Mouse (Mus musculus): ENCODE data around the gene Arhgef28. TPM values are rescaled to one million over a fixed set of nuclear protein-coding genes. Genes with fewer than 3 reads are reported as not detected.
"Not testable (repeated sequence)": the region's sequence is repeated elsewhere in the genome, so short reads cannot be mapped to it uniquely, and the experiment has no call there.

Arhgef28 gene
- total and polyA plus RNA-seq, 2 experiments from 2014 or later: 33.9 to 38.7 TPM

DNA sequence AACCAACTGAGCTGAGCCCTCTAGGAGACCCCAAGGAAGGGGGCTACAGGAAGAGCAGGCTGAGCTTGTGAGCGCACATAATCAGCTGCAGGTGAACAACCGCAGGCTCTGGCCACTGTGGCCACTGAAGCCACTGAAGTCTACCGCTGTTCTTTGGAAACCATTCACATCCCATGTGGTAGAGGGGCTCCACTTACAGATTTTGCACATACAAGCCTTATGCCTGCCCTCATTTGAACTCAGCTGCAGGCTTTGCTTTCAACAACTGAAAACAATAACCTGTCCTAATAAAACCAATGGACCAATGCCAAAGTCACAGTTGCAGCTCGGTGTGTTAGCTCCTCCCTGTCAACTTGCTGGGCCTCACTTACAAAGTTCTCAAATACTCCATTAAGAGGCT lies 126.6 kb downstream of the Arhgef28 start:
- WGBS: 69% methylated on average over 4 of the region's 4 CpGs
- TF ChIP-seq CTCF (IDR thresholded peaks at IDR 0.05; ENCODE audit: low read depth): no peak
- no peaks in the 10 kb centered on the region for H3K9me3 ChIP-seq (ENCODE audit: low read length)
- no peak overlapping the region for H3K27ac ChIP-seq (ENCODE audit: low read depth, low read length)
- H3K4me2 ChIP-seq (ENCODE audit: low read depth): no peak overlapping the region
- H3K4me3 ChIP-seq (ENCODE audit: low read depth, low read length): no peak overlapping the region
- H3K27me3 ChIP-seq (ENCODE audit: insufficient read depth, low read length): no peaks in the 10 kb centered on the region
- H3K4me1 ChIP-seq (ENCODE audit: insufficient read depth): no peaks in the 10 kb centered on the region
- H3K36me3 ChIP-seq (ENCODE audit: insufficient read depth): no peaks in the 10 kb centered on the region
- ATAC-seq: no peak
- no peak overlapping the region for H3K9ac ChIP-seq
- no peak for DNase-seq

DNA sequence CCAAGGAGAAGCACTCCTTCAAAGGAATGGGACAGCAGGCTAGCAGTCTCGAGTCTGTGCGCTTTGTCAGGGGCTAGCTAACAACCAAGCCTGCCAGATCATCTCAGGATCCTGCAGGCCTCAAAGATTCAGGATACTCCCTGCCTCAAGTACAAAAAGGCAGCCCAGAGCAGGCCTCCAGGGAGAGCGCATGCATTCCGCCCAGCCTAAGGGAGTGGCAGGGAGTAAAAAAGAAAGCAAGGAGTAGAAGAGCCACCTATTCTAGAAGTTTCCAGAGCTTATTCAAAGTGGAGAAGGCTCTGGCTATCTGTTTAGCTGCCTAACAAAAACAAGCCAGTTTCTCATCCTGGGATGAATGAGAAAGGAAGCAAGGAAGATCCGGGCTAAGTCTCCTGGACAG lies 128.0 kb downstream of the Arhgef28 start:
- H3K4me3 ChIP-seq (ENCODE audit: low read depth, low read length): no peak overlapping the region
- no peak for DNase-seq
- H3K4me1 ChIP-seq (ENCODE audit: insufficient read depth): no peaks in the 10 kb centered on the region
- H3K27ac ChIP-seq (ENCODE audit: low read depth, low read length): no peak overlapping the region
- ATAC-seq: no peak
- TF ChIP-seq CTCF (IDR thresholded peaks at IDR 0.05; ENCODE audit: low read depth): no peak
- H3K9ac ChIP-seq: no peak overlapping the region
- no peak overlapping the region for H3K4me2 ChIP-seq (ENCODE audit: low read depth)
- H3K9me3 ChIP-seq (ENCODE audit: low read length): no peaks in the 10 kb centered on the region
- H3K36me3 ChIP-seq (ENCODE audit: insufficient read depth): no peaks in the 10 kb centered on the region
- H3K27me3 ChIP-seq (ENCODE audit: insufficient read depth, low read length): no peaks in the 10 kb centered on the region
- WGBS: 87% methylated on average over 5 of the region's 5 CpGs

DNA sequence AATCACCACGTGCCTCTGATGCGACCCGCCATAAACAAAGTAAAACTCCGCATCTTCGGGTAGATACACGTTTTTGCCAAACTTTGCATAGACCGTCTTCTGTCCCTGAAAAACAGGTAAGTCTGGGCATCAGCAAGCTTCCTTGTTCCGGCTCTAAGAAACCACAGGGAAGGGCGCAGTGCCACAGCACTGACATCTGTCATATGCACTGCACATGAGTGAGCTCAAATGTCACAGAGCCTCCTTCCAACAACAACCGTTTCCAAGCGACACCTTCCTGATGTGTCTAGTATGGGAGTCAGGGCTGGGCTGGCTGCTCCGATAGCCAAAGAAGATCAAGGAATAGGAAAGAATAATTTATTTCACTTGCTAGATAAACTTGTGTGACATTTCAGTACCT lies 129.0 kb downstream of the Arhgef28 start:
- H3K9me3 ChIP-seq (ENCODE audit: low read length): no peaks in the 10 kb centered on the region
- H3K4me2 ChIP-seq (ENCODE audit: low read depth): no peak overlapping the region
- TF ChIP-seq CTCF (IDR thresholded peaks at IDR 0.05; ENCODE audit: low read depth): no peak
- ATAC-seq: no peak
- DNase-seq: no peak
- H3K27me3 ChIP-seq (ENCODE audit: insufficient read depth, low read length): no peaks in the 10 kb centered on the region
- H3K4me1 ChIP-seq (ENCODE audit: insufficient read depth): no peaks in the 10 kb centered on the region
- WGBS: 94% methylated on average over 12 of the region's 12 CpGs
- H3K9ac ChIP-seq: no peak overlapping the region
- no peak overlapping the region for H3K27ac ChIP-seq (ENCODE audit: low read depth, low read length)
- no peaks in the 10 kb centered on the region for H3K36me3 ChIP-seq (ENCODE audit: insufficient read depth)
- H3K4me3 ChIP-seq (ENCODE audit: low read depth, low read length): no peak overlapping the region

DNA sequence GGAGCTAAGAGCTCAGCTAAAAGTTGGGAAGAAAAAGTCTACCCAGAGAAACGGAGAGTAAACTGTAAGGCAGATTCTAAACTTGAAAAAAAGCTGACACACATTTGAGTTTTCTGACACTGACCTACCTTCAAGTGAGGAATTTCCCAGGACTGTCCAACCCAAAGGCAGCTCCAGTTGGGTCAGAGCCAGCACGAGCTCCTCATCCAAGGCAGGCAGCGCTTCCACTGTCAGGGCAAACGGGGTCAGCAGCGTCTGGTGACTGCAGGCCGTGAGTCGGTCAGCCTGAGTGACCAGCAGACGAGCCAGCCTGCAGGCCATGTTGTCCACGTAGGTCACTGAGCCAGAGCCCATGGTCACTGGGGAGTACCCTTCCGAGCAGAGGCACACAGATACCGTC lies 131.4 kb downstream of the Arhgef28 start:
- Histone ChIP-seq H3K9ac (no peak overlapping the region), H3K27me3 (ENCODE audit: insufficient read depth, low read length) (no peaks in the 10 kb centered on the region), H3K4me1 (ENCODE audit: insufficient read depth) (no peaks in the 10 kb centered on the region), H3K27ac (ENCODE audit: low read depth, low read length) (no peak overlapping the region), H3K4me3 (ENCODE audit: low read depth, low read length) (no peak overlapping the region), H3K9me3 (ENCODE audit: low read length) (no peaks in the 10 kb centered on the region), H3K4me2 (ENCODE audit: low read depth) (no peak overlapping the region), H3K36me3 (ENCODE audit: insufficient read depth) (no peaks in the 10 kb centered on the region)
- no peak for ATAC-seq
- DNase-seq: no peak
- TF ChIP-seq CTCF (IDR thresholded peaks at IDR 0.05; ENCODE audit: low read depth): no peak
- 74% methylated on average over 11 of the region's 11 CpGs for WGBS

DNA sequence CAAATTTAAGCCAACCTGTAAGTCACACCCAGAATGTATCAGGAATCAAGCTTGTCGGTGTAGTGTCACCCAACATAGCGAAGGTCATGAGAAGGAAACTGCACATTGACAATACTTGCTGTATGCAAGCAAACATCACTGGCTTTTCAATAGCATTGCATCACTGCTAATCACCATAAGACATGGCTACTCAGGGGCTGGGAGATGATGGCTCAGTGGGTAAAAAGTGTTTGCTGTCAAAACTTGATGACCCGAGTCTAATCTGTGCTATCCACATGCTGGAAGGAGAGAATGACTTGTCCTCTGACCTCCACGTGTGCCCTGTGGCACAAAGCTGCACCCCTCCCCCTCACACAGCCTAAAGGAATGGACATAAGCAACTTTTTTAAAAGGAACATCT lies 133.0 kb downstream of the Arhgef28 start:
- Histone ChIP-seq H3K36me3 (ENCODE audit: insufficient read depth) (no peaks in the 10 kb centered on the region), H3K27me3 (ENCODE audit: insufficient read depth, low read length) (no peaks in the 10 kb centered on the region), H3K9ac (no peak overlapping the region), H3K27ac (ENCODE audit: low read depth, low read length) (no peak overlapping the region), H3K4me2 (ENCODE audit: low read depth) (no peak overlapping the region), H3K4me1 (ENCODE audit: insufficient read depth) (no peaks in the 10 kb centered on the region), H3K9me3 (ENCODE audit: low read length) (no peaks in the 10 kb centered on the region), H3K4me3 (ENCODE audit: low read depth, low read length) (no peak overlapping the region)
- no peak for TF ChIP-seq CTCF (IDR thresholded peaks at IDR 0.05; ENCODE audit: low read depth)
- ATAC-seq: no peak
- 84% methylated on average over 4 of the region's 4 CpGs for WGBS
- DNase-seq: no peak

DNA sequence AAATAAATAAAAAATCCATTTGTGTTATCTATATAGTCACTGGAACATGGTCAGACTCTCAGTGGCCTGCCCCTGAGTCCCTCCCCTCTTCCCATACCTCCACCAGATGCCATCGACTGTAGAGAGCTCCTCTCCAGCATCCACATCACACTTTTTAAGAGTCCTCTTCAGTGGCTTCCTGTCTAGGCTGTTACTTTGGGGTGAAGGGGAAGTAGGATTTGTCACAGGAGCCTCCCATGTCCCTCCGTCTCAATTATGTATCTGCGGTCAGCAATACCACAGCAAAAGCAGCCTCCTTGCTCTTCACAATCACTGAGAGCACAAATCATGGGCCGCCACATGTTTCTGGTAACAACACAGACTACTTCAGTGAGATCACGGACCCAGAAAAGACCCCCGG lies 135.8 kb downstream of the Arhgef28 start:
- H3K4me2 ChIP-seq (ENCODE audit: low read depth): no peak overlapping the region
- WGBS: 97% methylated on average over 6 of the region's 6 CpGs

DNA sequence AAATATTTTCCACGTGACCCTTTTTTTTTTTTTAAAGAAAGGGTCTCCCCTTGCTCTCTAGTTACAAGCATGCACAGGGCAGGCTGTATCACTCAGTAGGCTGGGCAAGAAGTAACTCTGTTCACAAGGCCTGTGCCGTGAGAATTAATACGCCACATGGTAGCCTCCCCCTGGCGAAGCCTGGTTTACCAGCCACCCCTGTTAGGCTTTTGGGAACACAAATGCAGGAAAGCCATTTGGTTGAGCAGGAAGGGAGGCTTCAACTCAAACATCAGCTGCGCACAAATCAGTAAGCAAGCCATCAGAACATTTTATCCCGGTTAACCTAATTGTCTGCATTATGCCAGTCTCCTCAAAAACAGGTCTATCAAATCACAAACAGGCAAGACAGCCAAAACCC lies 136.6 kb downstream of the Arhgef28 start:
- TF ChIP-seq CTCF (IDR thresholded peaks at IDR 0.05; ENCODE audit: low read depth): no peak

More for the DNA sequence above, 135.8 kb downstream of the Arhgef28 start:
- Histone ChIP-seq H3K9me3 (ENCODE audit: low read length) (no peaks in the 10 kb centered on the region), H3K4me1 (ENCODE audit: insufficient read depth) (no peaks in the 10 kb centered on the region), H3K27me3 (ENCODE audit: insufficient read depth, low read length) (no peaks in the 10 kb centered on the region), H3K27ac (ENCODE audit: low read depth, low read length) (no peak overlapping the region), H3K36me3 (ENCODE audit: insufficient read depth) (no peaks in the 10 kb centered on the region), H3K9ac (no peak overlapping the region), H3K4me3 (ENCODE audit: low read depth, low read length) (no peak overlapping the region)
- DNase-seq (no peak), ATAC-seq (no peak)
- no peak for TF ChIP-seq CTCF (IDR thresholded peaks at IDR 0.05; ENCODE audit: low read depth)

DNA sequence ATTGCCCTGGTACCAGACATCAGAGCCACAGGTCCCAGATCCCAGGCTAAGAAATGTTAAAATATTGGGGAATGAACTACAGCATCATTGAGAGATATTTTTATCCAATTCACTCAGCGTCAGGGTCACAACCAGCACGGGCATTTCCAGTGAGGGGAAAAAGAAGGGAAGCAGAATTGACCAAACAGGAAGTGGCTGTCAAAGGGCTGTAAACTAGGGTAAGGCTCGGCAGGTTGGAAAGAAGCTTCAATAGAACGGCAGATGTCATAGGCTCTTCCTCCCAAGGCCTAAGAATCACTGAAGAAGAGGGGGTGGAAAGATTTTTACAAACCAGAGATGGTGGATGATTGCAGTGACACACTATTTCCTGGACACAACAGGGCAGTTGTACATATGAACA lies 143.4 kb downstream of the Arhgef28 start:
- WGBS: 86% methylated on average over 4 of the region's 4 CpGs
- Histone ChIP-seq H3K27ac (ENCODE audit: low read depth, low read length) (no peak overlapping the region), H3K36me3 (ENCODE audit: insufficient read depth) (no peaks in the 10 kb centered on the region), H3K9me3 (ENCODE audit: low read length) (no peaks in the 10 kb centered on the region), H3K4me2 (ENCODE audit: low read depth) (no peak overlapping the region), H3K9ac (no peak overlapping the region), H3K4me3 (ENCODE audit: low read depth, low read length) (no peak overlapping the region), H3K27me3 (ENCODE audit: insufficient read depth, low read length) (no peaks in the 10 kb centered on the region), H3K4me1 (ENCODE audit: insufficient read depth) (no peaks in the 10 kb centered on the region)
- ATAC-seq: no peak
- no peak for TF ChIP-seq CTCF (IDR thresholded peaks at IDR 0.05; ENCODE audit: low read depth)
- DNase-seq: no peak

More for the DNA sequence above, 136.6 kb downstream of the Arhgef28 start:
- H3K9ac ChIP-seq: no peak overlapping the region
- WGBS: 94% methylated on average over 6 of the region's 6 CpGs
- no peaks in the 10 kb centered on the region for H3K4me1 ChIP-seq (ENCODE audit: insufficient read depth)
- H3K4me3 ChIP-seq (ENCODE audit: low read depth, low read length): no peak overlapping the region
- ATAC-seq (no peak), DNase-seq (no peak)
- no peak overlapping the region for H3K4me2 ChIP-seq (ENCODE audit: low read depth)
- H3K9me3 ChIP-seq (ENCODE audit: low read length): no peaks in the 10 kb centered on the region
- H3K27ac ChIP-seq (ENCODE audit: low read depth, low read length): no peak overlapping the region
- no peaks in the 10 kb centered on the region for H3K27me3 ChIP-seq (ENCODE audit: insufficient read depth, low read length)
- H3K36me3 ChIP-seq (ENCODE audit: insufficient read depth): no peaks in the 10 kb centered on the region

DNA sequence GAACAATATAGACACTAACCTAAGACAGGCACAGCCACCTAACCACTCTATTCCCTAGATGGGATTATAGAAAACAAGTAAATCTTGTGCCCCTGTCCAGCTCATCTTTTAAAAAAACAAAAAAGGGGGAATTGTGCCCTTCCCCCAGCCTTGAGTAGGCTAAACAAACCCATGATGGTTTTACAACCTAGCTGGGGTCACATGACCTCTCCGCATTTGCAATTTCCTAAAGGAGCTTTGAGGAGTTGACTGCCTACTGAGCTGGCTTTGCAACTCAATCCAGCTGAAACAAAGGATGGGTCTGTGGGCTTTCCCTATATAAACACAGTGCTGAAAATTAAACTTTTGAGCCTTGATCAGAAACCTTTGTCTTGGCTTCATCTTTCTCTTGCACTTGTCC lies 146.1 kb downstream of the Arhgef28 start:
- H3K4me3 ChIP-seq (ENCODE audit: low read depth, low read length); H3K36me3 ChIP-seq (ENCODE audit: insufficient read depth); H3K4me2 ChIP-seq (ENCODE audit: low read depth); H3K9me3 ChIP-seq (ENCODE audit: low read length); H3K4me1 ChIP-seq (ENCODE audit: insufficient read depth); ATAC-seq; H3K9ac ChIP-seq; H3K27ac ChIP-seq (ENCODE audit: low read depth, low read length); H3K27me3 ChIP-seq (ENCODE audit: insufficient read depth, low read length); DNase-seq: not testable (repeated sequence)
- WGBS: 96% methylated on average over 1 of the region's 1 CpGs

Measured in forebrain, postnatal 0 days (tissue).